Mouse (Mus musculus) bone marrow macrophage, adult 2 months (primary cell): ENCODE results near the gene Veph1. TPM values are rescaled to one million over a fixed set of nuclear protein-coding genes. Genes with fewer than 3 reads are reported as not detected.

Experiments used
- H3K27ac ChIP-seq: 2 replicates; pipeline ENCODE4 v1.5.1; 2012; ENCODE audit warnings: low read depth, low read length; ENCODE audit not compliant: insufficient read depth
- H3K4me1 ChIP-seq: 2 replicates; pipeline ENCODE4 v1.6.1; 2012; ENCODE audit warnings: low read length; ENCODE audit not compliant: control insufficient read depth, insufficient read depth
- H3K4me3 ChIP-seq: 2 replicates; pipeline ENCODE4 v1.5.1; 2012; ENCODE audit warnings: mild to moderate bottlenecking, low read length, moderate library complexity; ENCODE audit not compliant: insufficient read depth
- CTCF ChIP-seq: IDR thresholded peaks from 2 replicates; pipeline ENCODE4 v1.5.1; 2012; ENCODE audit warnings: low read depth, mild to moderate bottlenecking, low read length, moderate library complexity
- POLR2A ChIP-seq: IDR thresholded peaks from 2 replicates; pipeline ENCODE4 v1.6.1; 2012; ENCODE audit warnings: mild to moderate bottlenecking, low read depth, low read length, borderline replicate concordance
- polyA plus RNA-seq: library from polyadenylated mRNA; stranded (reverse); fragments of >200 nt; gene quantifications from 2 replicates; pipeline ENCODE4 v1.2.4, GENCODE M21; 2012; ENCODE audit not compliant: missing spikeins, insufficient read depth, insufficient read length

Veph1 gene
- polyA plus RNA-seq, 1 experiment = not detected

DNA sequence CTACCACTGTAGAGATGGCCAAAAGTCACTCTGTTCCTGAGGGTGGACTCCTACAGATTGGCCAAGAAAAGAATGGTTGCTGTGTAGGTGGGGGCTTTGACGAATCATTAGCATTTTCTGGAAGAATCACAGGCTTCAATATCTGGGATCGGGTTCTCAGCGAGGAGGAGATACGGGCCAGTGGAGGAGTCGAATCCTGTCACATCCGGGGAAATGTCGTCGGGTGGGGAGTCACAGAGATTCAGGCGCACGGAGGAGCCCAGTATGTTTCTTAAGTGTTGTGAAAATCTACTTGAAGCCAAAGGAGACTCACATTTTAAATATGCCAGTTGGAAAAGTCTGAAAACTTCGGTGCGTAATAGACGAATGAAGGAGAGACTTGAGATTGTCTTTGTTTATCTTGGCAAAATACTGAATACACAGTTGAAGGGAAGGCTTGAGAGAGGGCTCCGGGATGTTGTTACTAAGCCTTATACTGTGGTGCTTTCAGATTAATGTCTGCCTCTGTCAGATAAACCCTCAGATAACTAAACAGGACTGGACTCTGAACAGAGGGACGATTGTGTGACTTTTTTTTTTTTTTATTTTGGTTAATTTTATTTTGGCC, 71.6 kb downstream of the Veph1 start:
- Histone ChIP-seq H3K4me3 (no peak overlapping the region), H3K4me1 (no peaks in the 10 kb centered on the region), H3K27ac (no peak overlapping the region)
- TF ChIP-seq CTCF (no peak), POLR2A (no peak)

DNA sequence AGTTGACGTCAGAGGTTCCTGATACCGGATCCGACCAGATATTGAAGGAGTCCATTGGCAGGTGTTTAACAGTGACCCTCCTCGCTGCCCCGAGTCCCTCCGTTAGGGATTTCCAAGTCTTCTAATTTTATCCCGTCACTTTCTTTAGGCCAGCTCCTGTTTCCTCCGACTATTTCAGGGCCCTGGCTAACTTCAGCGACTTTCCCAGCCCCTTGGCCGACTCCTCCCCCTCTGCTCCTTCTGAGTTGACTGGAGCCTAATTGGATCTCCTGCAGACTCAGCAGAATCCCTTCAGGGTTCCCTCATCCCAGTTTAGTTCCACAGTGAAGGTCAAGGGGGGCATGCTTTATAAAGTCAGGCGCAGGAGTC, 75.4 kb downstream of the Veph1 start:
- no peak for TF ChIP-seq CTCF
- no peak for TF ChIP-seq POLR2A
- H3K4me1 ChIP-seq = no peaks in the 10 kb centered on the region
- no peak overlapping the region for H3K27ac ChIP-seq
- no peak overlapping the region for H3K4me3 ChIP-seq

DNA sequence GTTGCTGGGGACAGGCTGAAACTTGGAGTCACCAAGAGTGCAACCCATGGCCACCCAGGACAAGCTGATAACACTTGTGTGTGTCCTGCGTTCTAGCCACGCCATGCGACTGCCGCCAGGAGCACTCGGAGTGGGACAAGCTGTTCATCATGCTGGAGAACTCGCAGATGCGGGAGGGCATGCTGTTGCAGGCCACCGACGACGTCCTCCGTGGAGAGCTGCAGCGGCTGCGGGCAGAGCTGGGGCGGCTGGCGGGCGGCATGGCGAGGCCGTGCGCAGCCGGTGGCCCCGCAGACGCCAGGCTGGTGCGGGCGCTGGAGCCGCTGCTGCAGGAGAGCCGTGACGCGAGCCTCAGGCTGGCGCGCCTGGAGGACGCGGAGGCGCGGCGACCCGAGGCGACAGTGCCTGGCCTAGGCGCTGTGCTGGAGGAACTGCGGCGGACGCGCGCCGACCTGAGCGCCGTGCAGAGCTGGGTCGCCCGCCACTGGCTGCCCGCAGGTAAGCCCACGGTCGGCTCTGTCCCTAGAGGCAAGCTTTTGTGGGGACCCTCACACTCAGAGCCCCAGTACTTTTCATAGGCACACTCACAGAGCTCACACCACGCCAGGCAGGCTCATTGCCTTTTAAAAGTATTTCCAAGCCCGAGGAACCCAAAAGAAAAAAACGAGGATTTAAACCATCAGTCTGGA, 75.9 kb downstream of the Veph1 start:
- Histone ChIP-seq H3K4me1 (no peaks in the 10 kb centered on the region), H3K27ac (no peak overlapping the region), H3K4me3 (no peak overlapping the region)
- TF ChIP-seq POLR2A (no peak), CTCF (no peak)

DNA sequence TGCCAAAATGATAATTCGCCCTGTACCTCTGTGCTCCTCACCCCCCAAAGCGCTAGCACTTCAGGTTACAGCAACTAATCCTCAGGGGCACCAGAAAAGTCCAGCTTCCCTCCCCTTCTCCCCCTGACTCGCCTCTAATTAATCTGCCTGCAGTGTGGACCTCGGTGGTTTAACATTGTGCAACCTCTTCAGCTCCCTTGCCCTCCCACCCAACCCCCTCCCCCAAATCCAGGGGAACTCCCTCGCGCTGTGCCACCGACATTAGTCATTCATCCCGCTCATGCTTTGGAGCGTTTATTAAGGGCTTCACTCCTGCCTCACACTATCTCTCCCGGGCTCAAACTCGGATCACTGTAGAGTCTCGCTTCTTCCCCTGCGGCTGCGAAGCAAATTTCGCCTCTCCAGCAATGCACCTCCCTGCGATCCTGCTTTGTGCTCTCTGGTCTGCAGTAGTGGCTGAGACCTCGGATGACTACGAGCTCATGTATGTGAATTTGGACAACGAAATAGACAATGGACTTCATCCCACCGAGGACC, 76.9 kb downstream of the Veph1 start, which contains the start of gene Ptx3:
Gene Ptx3, plus strand, starts transcription at position 256 of the 537 bp plus-strand sequence.
- Histone ChIP-seq H3K4me1 (no peaks in the 10 kb centered on the region), H3K27ac (no peak within 1 kb of the TSS), H3K4me3 (no peak within 1 kb of the TSS)
- no peak for TF ChIP-seq POLR2A
- TF ChIP-seq CTCF = no peak

DNA sequence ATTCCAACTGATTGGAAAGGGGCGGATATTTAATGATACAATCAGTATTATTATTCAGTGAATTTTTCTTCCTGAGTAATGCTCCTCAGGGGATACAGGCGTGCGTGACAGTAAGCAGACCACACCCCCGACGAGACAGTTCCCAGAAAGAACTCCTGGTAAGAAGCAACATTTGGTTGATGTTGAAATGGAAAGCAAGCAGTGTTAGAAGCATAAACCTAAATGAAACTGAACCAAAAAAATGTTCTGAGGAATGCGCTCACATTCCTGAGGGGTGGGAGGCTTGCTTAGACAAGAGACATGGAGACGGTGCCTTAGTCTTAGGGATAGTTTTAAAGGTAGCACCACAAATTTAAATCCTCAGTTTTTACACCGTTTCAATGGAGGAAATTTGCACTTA, 80.9 kb downstream of the Veph1 start:
- H3K27ac ChIP-seq = no peak overlapping the region
- no peaks in the 10 kb centered on the region for H3K4me1 ChIP-seq
- TF ChIP-seq POLR2A = no peak
- TF ChIP-seq CTCF = no peak
- no peak overlapping the region for H3K4me3 ChIP-seq

DNA sequence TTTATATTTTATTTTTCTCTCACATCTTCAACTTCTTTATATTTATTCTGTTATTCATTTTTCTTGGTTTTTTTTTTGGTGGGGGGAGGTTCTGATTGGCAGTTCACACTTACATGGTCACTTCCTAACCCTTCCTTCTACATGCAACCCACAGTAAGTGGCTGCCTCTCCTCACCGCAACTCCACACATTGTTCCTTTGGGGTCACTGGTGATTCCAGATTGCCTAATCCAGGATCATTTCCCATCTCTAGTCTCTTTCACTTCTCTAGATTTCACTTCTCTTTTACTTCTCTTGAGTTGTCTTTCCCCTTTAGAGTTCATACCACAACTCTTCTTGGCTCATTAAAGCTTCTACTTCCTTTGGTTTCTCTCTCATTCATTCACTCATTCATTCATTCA, 83.1 kb downstream of the Veph1 start:
- H3K4me3 ChIP-seq = no peak overlapping the region
- no peaks in the 10 kb centered on the region for H3K4me1 ChIP-seq
- no peak overlapping the region for H3K27ac ChIP-seq
- TF ChIP-seq POLR2A (no peak), CTCF (no peak)

DNA sequence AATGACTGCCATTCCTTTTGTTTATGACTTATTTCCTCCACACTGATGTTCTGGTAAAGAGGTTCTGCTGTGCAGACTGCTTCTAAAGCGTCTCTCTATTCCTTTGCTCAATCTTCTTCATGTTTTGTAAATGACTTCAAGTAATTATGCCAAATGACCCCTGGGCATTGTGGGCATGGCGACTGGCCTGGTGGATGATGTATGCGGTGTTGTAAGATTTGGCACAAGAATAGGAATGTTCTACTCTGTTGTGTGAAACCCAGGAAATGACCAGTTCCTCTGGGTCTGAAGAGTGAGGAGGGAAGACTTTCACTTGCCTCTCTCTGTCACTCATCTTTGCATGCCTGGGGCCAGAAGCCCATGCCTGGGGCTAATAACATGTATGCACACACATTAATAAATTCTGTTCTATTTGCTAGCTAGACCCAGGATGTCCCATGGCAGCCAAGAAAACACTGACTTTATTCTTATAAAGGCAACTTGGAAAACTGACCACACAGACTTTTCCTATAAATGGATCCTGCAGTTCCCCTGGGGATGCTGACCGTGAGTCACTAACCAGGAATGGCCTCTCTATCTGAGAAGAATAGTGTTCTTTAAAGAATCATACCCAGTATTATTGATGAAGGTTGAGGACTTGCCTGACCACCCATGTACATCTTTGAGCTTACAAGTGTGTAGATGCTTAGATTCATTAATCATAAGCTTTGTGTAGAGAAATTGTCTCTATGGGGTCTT, 87.6 kb downstream of the Veph1 start:
- H3K27ac ChIP-seq = no peak overlapping the region
- H3K4me3 ChIP-seq = no peak overlapping the region
- no peak for TF ChIP-seq POLR2A
- TF ChIP-seq CTCF = no peak
- H3K4me1 ChIP-seq = no peaks in the 10 kb centered on the region

DNA sequence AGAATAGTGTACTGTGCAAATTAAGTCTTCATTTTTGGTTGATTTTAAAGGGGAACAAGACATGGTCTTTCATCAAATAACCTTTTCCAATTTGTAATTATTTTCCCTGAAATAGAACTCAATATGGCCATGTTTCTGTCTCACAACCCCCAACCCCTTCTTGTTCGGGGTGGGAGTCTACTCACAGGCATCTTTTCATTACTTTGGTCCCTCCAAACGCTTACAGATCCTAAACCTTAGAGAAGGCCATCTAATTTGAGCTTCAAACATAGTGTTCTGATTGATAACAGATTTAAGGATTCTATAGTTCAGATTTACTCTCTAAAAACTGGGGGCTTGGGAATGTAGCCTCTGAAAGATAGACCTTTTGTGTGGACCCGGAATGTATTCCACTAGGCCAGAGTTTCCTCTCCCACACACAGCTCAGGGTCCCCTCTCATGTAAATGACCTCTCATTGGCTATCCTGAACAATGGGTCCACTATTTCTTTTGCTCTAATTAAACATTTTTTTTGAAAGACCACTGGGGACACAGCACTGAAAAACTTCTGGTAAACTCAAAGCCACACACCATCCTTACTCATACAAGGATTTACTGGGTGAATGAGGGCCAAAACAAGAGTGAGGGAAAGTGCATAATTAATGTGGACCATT, 102.6 kb downstream of the Veph1 start:
- TF ChIP-seq POLR2A (no peak), CTCF (no peak)
- no peak overlapping the region for H3K27ac ChIP-seq
- H3K4me1 ChIP-seq = no peaks in the 10 kb centered on the region

DNA sequence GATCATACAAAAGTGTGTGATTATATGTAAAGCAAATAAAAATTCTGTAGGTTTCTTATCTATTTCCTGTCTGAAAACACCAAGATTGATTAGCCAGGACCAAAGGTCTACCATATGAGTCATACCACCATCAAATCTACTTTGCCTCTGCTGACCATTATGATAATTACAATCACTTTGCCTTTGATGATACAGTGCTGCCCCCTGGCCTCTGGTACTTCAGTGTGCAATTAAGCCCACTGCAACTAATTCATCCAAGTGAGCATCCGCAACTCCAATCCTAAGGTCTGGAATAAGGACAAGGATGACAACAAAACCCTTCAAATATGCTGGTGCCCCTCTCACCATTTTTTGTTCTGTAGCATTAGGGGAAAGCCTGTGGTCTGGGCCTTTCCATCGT, 117.0 kb downstream of the Veph1 start:
- Histone ChIP-seq H3K4me3 (no peak overlapping the region), H3K4me1 (no peaks in the 10 kb centered on the region)
- TF ChIP-seq CTCF (no peak), POLR2A (no peak)

More for the DNA sequence above, 102.6 kb downstream of the Veph1 start:
- H3K4me3 ChIP-seq = no peak overlapping the region

More for the DNA sequence above, 117.0 kb downstream of the Veph1 start:
- no peak overlapping the region for H3K27ac ChIP-seq
